Mouse (Mus musculus): ENCODE data around the gene Sbsn. TPM values are rescaled to one million over a fixed set of nuclear protein-coding genes. Genes with fewer than 3 reads are reported as not detected.

Gene Sbsn
- total RNA-seq, 4 experiments from 2014 or later, result 1.3 to 4.6 (median 3.0) TPM

- DNase-seq (ENCODE audit: low spot score), result no peak
Measured at GRCm38 (mm10) chr7:30757001-30757400, 5.7 kb downstream of the Sbsn start.

GRCm38 (mm10) chr7:30758853-30759252, 7.6 kb downstream of the Sbsn start:
- no peak for DNase-seq (ENCODE audit: low spot score)

- no peak for DNase-seq (ENCODE audit: low spot score)
Measured at GRCm38 (mm10) chr7:30761769-30762352, 10.6 kb downstream of the Sbsn start.

GRCm38 (mm10) chr7:30763456-30763855, 12.2 kb downstream of the Sbsn start, which contains the start of gene Dmkn:
Gene Dmkn (plus strand): TSS chr7:30763756.
- no peak for DNase-seq (ENCODE audit: low spot score)

- no peak for DNase-seq (ENCODE audit: low spot score)
Measured at GRCm38 (mm10) chr7:30765173-30765572, 13.9 kb downstream of the Sbsn start.

GRCm38 (mm10) chr7:30766408-30766807, 15.1 kb downstream of the Sbsn start:
- DNase-seq (ENCODE audit: low spot score), result no peak

- no peak for DNase-seq (ENCODE audit: low spot score)
Measured at GRCm38 (mm10) chr7:30769236-30769635, 18.0 kb downstream of the Sbsn start.

GRCm38 (mm10) chr7:30776104-30776503, 24.8 kb downstream of the Sbsn start:
- no peak for DNase-seq (ENCODE audit: low spot score)

GRCm38 (mm10) chr7:30777081-30777579, 25.9 kb downstream of the Sbsn start:
- no peak for DNase-seq (ENCODE audit: low spot score)

- DNase-seq (ENCODE audit: low spot score), result no peak
Measured at GRCm38 (mm10) chr7:30777911-30778310, 26.6 kb downstream of the Sbsn start.

GRCm38 (mm10) chr7:30781792-30782191, 30.5 kb downstream of the Sbsn start:
- DNase-seq (ENCODE audit: low spot score), result no peak

GRCm38 (mm10) chr7:30782658-30783057, 31.4 kb downstream of the Sbsn start:
- DNase-seq (ENCODE audit: low spot score), result no peak

GRCm38 (mm10) chr7:30785154-30785553, 33.9 kb downstream of the Sbsn start:
- DNase-seq (ENCODE audit: low spot score), result no peak

- no peak for DNase-seq (ENCODE audit: low spot score)
Measured at GRCm38 (mm10) chr7:30785721-30786546, 34.7 kb downstream of the Sbsn start.

GRCm38 (mm10) chr7:30787377-30788022, 36.2 kb downstream of the Sbsn start, which contains the start of gene Krtdap:
Gene Krtdap (plus strand): TSS chr7:30787896.
- DNase-seq (ENCODE audit: low spot score), result no peak

- no peak for DNase-seq (ENCODE audit: low spot score)
Measured at GRCm38 (mm10) chr7:30790141-30790540, 38.9 kb downstream of the Sbsn start.

- DNase-seq (ENCODE audit: low spot score), result no peak
Measured at GRCm38 (mm10) chr7:30791921-30792320, 40.6 kb downstream of the Sbsn start.

GRCm38 (mm10) chr7:30794921-30795320, 43.6 kb downstream of the Sbsn start:
- DNase-seq (ENCODE audit: low spot score), result no peak

- no peak for DNase-seq (ENCODE audit: low spot score)
Measured at GRCm38 (mm10) chr7:30796790-30797189, 45.5 kb downstream of the Sbsn start.

GRCm38 (mm10) chr7:30800653-30801052, 49.4 kb downstream of the Sbsn start:
- DNase-seq (ENCODE audit: low spot score), result no peak

- DNase-seq (ENCODE audit: low spot score), result no peak
Measured at GRCm38 (mm10) chr7:30803256-30803655, 52.0 kb downstream of the Sbsn start.

- no peak for DNase-seq (ENCODE audit: low spot score)
Measured at GRCm38 (mm10) chr7:30804026-30804715, 52.9 kb downstream of the Sbsn start.

All from heart, adult 8-10 months (tissue).